Mouse (Mus musculus) MN1 (cell line): ENCODE measurements at regions not wholly inside any gene's neighbourhood (a gene's known extent, or its start where the extent isn't known, plus 50 kb on each side); places are given as distances from the start of the nearest gene placed in this dataset.

Experiments
- DNase-seq: peaks from one replicate; pipeline ENCODE4 v3.0.0-alpha.2; 2016; ENCODE audit warnings: low spot score

DNA sequence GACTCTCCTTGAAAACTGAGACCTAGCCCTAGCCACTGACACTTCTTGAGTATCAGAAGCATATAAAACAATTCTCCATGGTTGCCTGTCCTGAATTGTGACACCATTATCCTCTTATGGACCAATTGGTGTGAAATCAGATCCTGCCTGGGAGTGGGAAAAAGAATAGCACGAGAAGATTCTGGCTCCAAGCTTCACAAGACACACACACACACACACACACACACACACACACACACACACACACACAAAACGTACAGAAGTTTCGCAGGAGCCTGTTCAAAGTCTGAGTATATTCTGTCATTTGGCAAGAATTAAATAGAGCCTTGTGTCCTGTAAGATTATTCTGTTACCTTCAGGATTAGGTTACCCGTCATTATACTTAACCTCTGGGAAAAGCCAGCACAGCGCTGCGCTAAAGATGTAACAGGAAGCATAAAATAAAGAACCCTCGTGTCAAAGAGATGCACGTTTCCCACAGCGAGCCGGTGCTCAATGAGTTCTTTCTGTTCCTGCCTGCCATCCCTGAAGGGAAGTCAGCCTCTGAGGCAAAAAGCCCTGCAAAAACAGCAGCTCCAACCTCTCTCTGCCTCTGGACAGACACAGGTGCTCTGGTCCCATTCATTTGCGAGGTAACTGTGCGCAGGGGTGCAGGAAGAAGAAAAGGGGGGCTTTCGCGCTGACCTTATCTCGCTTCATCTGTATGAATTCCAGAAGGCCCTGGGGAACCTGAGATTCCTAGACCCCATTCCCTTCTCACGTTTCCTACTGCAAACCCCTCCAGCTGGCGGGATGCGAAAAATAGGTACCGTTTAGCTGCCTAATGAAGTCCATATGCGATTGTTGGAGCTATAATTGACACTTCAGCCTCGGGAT lies 178.4 kb upstream of the Elac2 start:
- DNase-seq, result no peak

- no peak for DNase-seq
Measured at GRCm38 (mm10) chr11:64801351-64801750, 177.5 kb upstream of the Elac2 start.

GRCm38 (mm10) chr11:64805567-64805966 lies 173.3 kb upstream of the Elac2 start:
- no peak for DNase-seq

- DNase-seq, result no peak
Measured at GRCm38 (mm10) chr11:64812408-64812807, 166.4 kb upstream of the Elac2 start.

DNA sequence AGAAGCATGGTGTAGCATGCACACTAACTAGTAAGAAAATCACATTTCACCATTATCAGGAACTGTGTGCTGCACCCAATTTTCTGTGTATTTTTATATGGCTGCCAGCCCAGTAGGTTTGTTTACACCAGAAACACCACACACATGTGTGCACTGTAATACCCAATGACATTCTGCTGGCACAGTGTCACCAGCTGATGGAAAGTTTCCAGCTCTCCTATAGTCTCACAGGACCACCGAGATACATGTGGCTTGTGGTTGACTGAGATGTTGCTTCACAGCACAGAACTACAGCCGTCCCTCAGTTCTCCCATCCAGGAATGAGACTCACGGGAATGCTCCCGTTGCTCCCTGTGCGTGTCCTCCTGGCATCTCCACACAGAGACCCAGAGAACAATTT lies 149.4 kb upstream of the Elac2 start:
- DNase-seq, result no peak

DNA sequence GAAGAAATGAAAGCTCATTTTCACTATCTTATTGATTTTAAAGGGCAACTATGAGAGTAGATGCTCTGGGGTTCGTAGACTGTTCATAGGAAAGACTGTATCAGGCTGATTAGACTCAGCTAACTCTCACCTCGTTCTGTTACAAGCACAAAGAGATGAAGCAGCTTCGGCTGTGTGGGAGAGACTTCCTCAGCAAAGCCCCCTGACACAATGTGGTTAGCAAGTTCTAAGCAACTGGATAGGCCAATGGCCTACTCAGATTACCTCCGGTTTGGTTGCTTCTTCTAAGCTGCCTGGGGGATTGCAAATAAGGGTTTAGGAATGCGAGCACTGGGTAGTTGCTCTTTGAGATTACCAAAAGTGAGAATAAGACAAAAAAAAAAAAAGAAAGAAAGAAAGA lies 146.4 kb upstream of the Elac2 start:
- DNase-seq, result no peak

GRCm38 (mm10) chr11:64833786-64834185 lies 145.1 kb upstream of the Elac2 start:
- DNase-seq, result no peak

DNA sequence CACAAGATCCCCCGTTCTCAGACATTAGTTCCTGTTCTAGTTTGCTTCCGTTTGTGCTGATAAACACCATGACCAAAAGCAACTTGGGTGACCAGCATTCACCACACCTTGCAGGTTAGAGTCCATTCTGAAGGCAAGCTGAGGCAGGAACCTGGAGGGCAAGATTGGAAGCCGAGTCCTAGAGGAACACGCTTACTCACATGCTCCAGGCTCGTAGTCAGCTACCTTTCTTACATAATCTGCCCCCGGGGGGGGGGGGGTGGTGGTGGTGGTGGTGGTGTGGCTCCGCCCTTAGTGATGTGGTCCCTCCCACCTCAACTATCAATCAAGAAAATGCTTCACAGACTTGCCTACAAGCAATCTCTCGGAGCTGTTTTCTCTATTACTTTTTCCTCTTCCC lies 142.1 kb upstream of the Elac2 start:
- no peak for DNase-seq

DNA sequence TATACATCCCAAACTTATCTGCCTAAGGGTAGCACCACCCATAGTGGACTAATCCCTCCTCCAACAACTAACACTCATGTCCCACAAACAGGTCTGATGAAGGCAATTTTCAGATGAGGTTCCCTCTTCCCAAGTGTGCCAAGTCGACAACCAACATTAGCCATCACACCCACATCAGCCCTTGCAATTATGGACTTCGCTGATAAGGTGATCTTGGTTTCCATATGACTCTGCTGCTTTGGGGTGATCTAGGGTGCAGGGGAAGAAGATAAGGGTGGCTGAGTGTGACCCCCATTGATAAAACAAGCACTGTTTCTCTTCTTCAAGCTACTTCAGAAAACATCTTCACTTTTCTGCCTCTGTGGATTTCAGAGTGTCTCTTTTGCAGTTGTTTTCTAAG lies 137.7 kb upstream of the Elac2 start:
- DNase-seq, result no peak

DNA sequence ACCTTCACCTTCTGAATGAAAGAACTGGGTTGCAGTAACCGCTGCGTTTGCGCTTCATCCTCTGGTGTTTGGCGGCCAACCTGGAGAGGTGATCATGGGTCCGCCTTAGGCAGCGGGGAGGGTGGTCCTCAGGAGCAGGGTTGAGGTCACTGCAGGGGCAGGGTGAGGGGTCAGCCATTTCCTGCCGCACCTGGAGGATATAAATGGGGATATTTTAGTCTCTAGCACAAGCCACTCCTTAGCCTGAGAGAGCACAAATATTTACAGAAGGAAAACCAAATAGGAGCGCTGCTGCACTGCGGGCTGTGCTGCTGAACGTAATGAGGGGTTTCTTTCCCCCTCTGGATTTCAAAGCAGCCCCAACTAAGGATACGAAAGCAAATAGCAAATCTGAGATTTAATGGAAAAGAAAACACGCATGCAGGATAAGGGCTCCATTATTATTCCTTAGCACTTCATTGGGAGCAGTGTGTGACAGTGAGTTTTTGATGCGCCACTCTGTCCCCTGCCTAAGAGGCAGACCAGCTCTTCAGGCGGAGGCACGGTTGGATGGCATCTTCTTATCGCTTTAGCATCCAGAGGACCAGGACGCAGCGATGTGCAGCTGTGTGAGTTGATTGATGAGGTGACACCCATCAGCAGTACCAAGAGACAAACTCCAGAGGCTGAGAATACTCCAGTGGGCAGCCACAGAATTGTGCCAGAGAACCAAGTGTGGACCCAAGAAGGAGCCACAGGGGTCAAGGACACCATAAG lies 135.9 kb upstream of the Elac2 start:
- no peak for DNase-seq

GRCm38 (mm10) chr11:64846577-64847147 lies 132.2 kb upstream of the Elac2 start:
- DNase-seq, result no peak

- no peak for DNase-seq
Measured at GRCm38 (mm10) chr11:64859636-64860035, 119.2 kb upstream of the Elac2 start.

GRCm38 (mm10) chr11:64880674-64881073 lies 98.2 kb upstream of the Elac2 start:
- peak; percentile 18 for DNase-seq

DNA sequence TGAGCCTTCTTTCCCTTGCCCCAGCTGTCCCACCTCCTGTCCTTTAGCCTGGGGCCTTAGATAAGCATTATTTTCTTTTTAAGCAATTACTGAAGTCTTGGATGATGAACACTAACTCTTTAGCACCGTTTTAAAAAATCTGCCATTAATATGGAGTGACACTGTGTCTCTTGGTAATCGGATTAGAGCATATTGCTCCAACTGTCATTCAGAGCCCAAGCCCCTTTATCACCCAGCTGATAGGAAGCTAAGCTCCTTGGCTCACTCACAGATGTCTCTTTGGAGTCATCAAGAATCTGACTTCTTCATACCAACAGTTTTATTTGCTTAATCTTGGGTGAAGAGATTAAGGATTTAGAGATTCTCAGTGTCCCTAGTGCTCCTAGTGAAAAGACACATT lies 94.3 kb upstream of the Elac2 start:
- no peak for DNase-seq

GRCm38 (mm10) chr11:64889335-64890020 lies 89.4 kb upstream of the Elac2 start:
- DNase-seq, result no peak

GRCm38 (mm10) chr11:64890776-64891175 lies 88.1 kb upstream of the Elac2 start:
- peak; percentile 6 for DNase-seq

GRCm38 (mm10) chr11:64895804-64896466 lies 82.9 kb upstream of the Elac2 start:
- DNase-seq, result no peak

GRCm38 (mm10) chr11:64898758-64899586 lies 79.9 kb upstream of the Elac2 start:
- peak; percentile 60 for DNase-seq

GRCm38 (mm10) chr11:64899587-64900278 lies 79.1 kb upstream of the Elac2 start:
- DNase-seq, result no peak

GRCm38 (mm10) chr11:64916783-64917182 lies 62.1 kb upstream of the Elac2 start:
- no peak for DNase-seq
